Mouse (Mus musculus) left cerebral cortex, postnatal 4 days (tissue): ENCODE measurements around the gene Gm42791. TPM values are rescaled to one million over a fixed set of nuclear protein-coding genes. Genes with fewer than 3 reads are reported as not detected.

Source experiments
- DNase-seq: peaks from one replicate; pipeline ENCODE4 v3.0.0-alpha.2; 2022
- intact Hi-C: fragments of 180-260 bp; cut with DNase I; formaldehyde crosslinking; loops from one replicate; pipeline ENCODE4 v1.15.1; 2025
- total RNA-seq, 2 experiments: library from RNA; stranded (reverse); gene quantifications; 2 replicates each; pipeline ENCODE4 v1.2.3; 2021

The Gm42791 gene
- 10 to 100 TPM in 1 of 2 experiments, 1 to 10 TPM in 1; 9.4 to 16.6 TPM for total RNA-seq

DNA sequence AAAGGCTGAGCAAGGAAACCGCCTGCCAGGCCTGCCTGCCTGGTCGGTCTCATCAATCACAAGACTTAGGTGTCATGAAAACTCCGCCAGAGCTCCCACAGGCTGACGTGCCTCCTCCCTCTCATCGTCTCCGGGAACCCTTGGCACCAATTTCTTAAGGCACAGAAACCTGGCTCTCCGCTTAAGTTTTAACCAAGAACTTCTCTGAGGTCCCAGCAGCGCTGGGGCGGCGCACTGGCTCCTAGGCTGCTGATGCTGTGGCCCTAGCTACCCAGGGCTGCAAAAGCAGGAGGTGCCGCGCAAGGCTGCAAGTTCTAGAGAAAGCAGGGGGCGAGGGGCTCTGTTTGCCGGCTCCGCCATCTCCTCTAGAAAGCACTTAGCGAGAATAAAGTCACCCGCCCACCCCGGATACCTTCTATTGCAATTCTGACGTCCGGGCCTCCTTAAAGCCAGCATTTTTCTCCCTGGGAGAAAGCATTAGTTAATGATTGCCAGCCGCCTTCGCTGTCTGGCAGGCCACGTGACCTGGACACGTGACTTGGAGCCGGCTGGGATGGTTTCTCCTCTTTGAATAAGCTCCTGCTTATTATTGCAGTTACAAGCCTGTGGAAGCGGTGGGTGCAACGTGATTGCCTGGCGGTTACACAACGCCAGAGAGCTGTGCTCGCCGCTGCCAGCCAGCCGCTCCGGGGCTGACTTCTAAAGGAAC is at the start of gene Gm42791:
Gene Gm42791 (minus strand): TSS at position 442 of the 709 bp plus-strand sequence.
- intact Hi-C loops: no loop called here
- peak; percentile 86 for DNase-seq

DNA sequence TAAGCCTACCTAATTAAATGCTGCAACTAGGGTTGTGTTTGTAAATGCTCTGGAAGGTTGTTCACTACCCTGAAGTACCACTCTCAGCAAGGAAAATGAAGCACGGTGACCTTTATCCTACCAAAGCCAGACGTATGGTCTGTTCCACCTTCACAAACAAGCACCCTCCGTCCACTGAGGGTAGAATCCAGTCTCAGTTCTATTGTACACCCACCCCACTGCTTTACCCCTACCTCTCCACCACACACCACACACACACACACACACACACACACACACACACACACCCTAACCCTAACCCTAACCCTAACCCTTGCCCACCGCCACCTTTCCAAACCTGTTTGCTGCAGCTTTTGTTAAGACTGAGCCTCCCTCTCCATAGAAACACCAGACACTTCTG is 49.1 kb upstream of the Gm42791 start:
- intact Hi-C loops: no loop called here
- DNase-seq: no peak

DNA sequence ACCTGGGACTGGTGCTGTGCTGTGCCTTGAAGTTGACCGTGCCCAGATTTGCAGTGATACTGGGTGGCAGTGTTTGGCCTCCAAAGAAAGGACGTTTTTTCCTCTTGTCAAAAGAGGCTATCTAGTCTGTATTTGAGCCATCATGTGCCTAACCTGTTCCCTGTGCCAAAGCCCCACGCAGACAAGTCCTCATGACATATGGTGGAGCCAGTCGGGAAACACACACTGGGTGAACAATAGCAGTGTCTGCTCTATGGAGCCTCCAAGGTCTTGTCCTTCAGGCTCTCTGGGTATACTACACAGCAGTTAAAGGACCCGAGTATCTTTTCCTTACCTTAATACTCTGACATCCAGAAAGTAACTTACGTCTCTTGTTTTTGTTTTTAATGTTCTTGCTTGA is 48.3 kb upstream of the Gm42791 start:
- intact Hi-C loops: no loop called here
- DNase-seq: no peak

DNA sequence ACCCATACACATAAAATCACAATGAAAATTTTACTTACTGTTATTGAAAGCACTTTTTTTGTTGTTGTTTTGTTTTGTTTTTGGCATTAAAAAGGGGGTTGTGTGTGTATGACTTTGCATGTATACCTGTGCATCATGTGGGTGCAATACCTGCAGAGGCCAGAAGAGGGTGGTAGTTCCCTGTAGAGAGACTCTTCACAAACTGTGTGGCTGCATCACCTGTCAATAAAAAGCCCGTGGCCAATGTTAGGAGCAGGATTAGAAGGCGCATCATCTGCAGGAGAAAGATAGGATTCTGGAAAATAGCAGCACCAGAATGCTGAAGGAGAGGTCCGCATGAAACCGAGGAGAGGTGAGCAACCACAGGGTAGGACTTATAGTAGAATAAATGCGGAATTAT is 44.9 kb upstream of the Gm42791 start:
- intact Hi-C loops: no loop called here
- no peak for DNase-seq

DNA sequence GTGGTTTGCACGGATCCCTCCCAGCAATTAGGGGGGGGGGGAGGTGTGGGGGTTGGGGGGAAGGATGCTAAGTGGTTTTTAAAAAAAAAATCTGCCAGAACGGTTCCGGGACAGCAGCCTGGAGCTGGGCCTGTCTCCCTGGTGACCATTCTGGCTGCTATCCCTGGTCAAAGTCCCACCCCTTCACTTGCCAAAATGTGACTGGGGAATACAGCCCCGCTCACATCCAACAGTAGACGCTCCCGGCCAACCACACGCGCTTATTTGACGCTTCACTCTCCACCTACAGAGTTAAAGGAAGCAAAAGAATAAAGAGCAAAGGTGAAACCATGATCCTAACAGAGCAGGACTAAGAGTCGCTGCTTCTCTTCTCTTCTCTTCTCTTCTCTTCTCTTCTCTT is 42.8 kb upstream of the Gm42791 start:
- intact Hi-C loops: no loop called here
- peak; percentile 64 for DNase-seq

DNA sequence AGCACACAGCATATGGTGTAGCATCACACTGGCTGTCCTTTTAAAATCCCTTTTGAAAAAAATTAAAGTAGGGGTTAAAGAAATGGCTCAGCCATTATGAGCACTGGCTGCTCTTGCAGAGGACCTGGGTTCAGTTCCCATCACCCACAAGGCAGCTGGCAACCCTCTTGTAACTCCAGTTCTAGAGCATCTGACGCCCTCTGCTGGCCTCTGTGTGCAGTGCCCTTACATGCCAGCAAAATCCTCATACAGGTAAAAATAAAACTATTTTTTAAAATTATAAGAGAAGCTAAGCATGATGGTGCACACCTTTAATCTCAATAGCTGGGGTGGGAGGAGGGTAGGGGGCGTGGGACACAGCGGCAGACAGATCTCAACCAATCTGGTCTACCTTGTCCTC is 42.0 kb upstream of the Gm42791 start:
- DNase-seq: no peak
- intact Hi-C loops: no loop called here

DNA sequence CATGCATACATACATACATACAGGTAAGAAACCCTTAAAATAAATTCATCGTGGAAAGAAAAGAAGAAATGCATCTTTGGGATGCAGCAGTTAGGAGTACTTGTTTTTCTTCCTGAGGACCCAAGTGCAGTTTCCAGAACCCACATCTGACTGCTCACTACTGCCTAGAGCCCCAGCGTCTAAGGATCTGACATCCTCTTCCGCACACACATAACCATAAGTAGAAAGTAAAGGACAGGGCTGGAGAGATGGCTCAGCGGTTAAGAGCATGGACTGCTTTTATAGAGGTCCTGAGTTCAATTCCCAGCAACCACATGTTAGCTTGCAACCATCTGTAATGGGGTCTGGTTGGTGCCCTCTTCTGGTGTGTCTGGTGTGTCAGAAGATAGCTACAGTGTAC is 37.5 kb upstream of the Gm42791 start:
- no peak for DNase-seq
- intact Hi-C loops: no loop called here

DNA sequence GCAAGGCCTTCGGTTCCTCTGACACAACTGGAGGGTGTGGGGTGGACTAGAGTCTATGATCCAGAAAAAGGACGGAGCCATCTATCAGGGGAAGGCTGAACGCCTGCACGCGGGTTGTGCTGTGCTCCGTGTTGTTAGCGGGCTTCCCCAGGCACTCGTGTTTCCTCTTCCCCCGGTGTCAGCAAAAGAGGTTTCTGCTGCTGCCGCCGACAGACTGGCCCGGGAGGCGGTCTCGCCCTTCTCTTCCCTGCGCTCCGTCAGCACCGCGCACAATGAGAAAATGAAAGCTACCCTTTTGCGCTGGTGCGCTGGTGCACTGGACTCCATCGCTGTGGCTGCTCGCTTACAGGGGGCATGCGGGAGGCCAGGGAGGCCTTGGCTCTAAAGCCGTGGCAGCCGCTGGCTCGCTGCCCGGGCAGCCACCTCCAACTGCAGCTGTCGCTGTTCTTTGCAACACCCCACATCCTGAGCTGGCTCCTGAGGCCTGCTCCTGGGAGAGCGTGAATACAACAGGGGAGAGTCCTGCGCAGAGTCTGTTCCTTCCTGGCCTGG is 36.3 kb upstream of the Gm42791 start:
- intact Hi-C loops: no loop called here

DNA sequence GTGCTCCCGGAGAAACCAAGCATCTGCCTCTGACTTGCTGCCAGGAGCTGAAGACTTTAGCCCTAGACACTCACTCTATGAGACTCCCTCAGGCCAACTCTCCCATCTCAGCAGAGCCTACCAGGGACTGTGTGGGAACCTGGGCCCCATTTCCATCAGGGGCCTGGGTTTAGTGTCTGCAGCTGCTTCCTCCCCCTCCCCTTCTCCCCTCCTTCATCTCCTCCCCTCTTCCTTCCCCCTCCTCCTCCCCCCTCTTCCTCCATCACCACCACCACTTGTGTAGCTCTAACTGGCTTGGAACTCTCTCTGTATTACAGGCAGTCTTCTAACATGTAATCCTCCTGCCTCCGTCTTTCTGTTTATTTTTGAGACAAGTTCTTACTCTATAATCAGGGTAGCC is 35.2 kb upstream of the Gm42791 start:
- no peak for DNase-seq
- intact Hi-C loops: no loop called here

More for the DNA sequence above, 36.3 kb upstream of the Gm42791 start:
- peak; percentile 86 for DNase-seq

DNA sequence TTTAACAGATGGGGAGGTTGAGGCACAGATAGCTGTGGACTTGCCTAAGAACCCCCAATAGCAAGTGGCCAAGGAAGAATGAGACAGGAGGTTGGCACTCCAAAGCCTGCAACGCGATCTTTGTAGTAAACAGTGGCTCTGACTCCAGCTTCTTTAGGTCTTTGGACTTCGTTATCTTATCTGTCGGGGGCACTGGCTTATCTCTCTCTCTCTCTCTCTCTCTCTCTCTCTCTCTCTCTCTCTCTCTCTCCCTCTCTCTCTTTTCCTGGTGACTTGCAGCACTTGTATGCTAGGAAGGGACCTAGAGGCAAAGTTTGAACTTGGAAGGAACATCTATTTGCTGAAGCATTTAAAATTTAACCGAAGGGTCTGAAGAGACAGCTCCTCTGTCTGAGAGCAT is 33.4 kb upstream of the Gm42791 start:
- DNase-seq: no peak
- intact Hi-C loops: loop anchor here (10.0 kb wide), 1 partner anchor 194 kb away; no protein-coding TSS in a partner anchor

DNA sequence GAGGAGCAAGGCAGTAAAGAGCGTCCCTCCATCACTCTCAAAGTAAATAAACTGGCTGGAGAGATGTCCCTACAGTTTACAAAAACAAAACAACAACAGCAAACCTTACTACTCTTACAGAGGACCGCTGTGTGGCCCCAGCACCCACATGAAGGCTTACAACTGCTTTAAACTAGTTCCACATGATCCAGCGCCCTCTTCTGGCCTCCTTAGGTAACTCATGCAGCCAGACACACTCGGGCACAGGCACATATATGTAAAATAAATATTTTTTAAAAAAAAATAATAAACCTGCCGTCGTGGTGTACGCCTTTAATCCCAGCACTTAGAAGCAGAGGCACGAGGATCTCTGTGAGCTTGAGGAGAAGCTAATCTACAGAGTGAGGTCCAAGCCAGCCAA is 32.4 kb upstream of the Gm42791 start:
- no peak for DNase-seq
- intact Hi-C loops: loop anchor here (10.0 kb wide), 1 partner anchor 193 kb away; no protein-coding TSS in a partner anchor

DNA sequence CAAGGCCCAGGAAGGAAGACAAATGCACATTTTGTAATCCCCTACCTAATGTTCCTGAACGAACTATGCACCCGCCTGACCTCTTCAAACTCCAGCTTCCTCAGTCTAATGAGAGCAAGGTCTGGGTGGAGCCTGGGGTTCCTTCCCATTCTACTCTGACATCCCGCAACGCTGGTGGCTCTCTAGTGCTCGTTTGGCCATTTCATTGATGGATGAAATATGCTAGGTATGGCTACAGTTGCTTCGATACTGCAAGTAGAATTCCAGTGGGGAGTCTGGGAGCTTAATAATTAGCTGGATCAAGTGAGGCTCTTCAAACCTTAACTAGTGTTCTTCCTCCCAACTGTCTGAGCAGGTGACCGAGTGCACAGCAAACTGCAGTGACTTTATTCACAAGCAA is 26.2 kb upstream of the Gm42791 start:
- intact Hi-C loops: loop anchor here (10.0 kb wide), 1 partner anchor 186 kb away; no protein-coding TSS in a partner anchor
- DNase-seq: no peak

DNA sequence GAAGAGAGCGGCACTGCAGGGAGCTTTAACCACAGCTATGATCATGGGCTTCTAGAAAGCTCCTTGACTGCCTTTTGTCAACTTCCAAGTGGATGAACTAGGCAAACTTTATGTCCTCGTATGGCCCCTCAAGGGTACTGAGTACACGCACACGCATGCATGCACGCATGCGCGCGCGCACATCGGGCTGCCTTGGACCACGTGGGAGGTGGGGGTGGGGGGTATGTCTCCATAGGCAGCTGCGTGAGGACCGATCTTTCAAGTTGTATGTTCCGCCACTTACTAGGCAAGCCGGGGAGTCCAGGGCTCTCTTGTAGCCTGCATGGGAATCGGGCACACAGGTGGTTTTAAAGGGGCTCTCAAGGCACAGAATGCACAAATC is 25.7 kb upstream of the Gm42791 start:
- DNase-seq: no peak
- intact Hi-C loops: loop anchor here (10.0 kb wide), 1 partner anchor 186 kb away; no protein-coding TSS in a partner anchor

DNA sequence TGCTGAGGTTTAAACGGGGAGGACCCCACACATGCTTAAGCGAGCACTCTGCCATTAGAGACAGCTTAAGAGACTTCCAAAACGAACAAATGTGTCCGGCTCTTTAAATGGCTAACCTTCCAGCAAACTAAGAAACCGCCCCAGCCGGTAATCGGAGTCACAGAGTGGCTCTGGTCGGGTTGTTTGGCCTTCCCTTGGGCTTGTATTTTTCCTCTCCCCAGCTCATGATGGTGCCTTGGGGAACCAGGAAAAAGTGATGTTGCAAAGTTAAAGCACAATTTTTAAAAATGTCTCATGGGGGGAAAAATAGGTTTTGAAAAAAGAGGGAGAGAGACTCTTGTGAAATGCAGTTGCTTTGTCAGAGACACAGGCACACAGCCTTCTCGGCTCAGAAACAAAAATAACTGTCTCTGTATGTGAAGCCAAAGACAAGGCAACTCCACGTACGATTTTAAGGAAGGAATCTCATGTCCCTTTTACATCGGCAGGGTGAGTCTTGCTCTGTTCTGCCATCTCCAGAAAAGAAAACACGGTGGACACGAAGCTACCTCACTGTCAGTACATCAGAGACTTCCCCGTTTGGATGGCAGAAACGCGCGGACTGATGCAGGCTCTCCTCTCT is 25.2 kb upstream of the Gm42791 start:
- intact Hi-C loops: loop anchor here (10.0 kb wide), 1 partner anchor 185 kb away; no protein-coding TSS in a partner anchor
- no peak for DNase-seq

DNA sequence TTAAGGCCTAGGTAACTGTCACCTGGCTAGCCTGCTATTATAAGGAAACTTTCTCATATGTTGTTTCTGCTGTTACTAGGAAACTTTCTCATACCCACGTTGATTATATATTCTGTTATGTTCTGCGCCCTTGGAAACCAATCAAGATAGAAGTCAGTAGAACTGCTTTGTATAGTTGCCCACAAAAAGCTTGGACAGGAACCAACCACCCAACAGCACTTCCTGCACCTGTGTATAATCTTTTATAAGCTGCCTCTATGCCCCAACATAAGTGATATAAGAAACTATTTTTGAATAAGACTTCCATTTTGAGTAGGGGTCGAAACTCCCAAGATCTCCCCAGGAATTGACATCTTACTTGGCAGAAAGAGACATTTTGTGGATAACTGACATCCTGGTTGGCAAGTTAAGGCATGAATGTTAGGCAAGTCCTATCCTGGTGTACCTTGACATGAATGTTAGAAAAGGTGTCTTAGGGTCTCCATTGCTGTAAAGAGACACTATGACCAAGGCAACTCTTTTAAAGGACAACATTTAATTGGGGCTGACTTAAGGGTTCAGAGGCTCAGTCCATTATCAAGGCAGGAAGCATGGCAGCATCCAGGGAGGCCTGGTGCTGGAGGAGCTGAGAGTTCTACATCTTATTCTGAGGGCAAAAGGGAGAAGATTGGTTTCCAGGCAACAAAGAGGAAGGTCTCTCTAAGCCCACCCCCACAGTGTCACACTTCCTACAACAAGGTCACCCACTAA is 22.9 kb upstream of the Gm42791 start:
- intact Hi-C loops: no loop called here
- DNase-seq: no peak

DNA sequence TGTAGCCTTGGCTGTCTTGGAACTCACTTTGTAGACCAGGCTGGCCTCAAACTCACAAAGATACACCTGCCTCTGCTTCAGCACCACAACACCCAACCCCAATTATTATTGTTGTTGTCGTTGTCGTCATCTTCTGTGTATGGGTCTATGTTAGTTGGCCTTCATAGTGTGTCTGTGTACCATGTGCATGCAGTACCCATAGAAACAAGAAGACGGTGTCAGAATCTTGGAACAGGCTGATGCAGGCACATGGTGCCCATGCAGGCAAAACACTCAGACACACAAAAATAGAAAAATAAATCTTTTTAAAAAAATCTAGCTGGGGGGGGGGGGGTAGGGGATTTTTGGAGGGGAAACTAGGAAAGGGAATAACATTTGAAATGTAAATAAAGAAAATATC is 22.2 kb upstream of the Gm42791 start:
- DNase-seq: no peak
- intact Hi-C loops: no loop called here

DNA sequence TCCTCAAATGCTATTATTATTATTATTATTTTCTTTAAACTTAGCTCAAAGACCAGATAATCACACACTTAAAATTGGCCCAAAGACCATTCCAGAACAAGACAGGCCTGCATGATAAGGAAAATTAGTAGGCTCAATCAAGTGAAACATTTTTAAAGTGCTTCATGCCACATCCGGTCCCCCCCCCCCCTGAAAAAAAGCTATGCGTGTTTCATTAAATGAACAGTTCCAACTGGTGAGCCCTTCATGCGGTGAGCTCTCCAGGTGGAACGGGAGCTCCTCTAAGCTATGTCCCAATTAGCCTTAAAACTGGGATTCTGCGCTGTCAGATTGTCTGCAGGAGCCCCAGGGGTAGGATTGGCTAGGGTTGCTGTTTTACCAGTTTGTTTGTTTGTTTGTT is 21.3 kb upstream of the Gm42791 start:
- intact Hi-C loops: no loop called here
- DNase-seq: no peak

DNA sequence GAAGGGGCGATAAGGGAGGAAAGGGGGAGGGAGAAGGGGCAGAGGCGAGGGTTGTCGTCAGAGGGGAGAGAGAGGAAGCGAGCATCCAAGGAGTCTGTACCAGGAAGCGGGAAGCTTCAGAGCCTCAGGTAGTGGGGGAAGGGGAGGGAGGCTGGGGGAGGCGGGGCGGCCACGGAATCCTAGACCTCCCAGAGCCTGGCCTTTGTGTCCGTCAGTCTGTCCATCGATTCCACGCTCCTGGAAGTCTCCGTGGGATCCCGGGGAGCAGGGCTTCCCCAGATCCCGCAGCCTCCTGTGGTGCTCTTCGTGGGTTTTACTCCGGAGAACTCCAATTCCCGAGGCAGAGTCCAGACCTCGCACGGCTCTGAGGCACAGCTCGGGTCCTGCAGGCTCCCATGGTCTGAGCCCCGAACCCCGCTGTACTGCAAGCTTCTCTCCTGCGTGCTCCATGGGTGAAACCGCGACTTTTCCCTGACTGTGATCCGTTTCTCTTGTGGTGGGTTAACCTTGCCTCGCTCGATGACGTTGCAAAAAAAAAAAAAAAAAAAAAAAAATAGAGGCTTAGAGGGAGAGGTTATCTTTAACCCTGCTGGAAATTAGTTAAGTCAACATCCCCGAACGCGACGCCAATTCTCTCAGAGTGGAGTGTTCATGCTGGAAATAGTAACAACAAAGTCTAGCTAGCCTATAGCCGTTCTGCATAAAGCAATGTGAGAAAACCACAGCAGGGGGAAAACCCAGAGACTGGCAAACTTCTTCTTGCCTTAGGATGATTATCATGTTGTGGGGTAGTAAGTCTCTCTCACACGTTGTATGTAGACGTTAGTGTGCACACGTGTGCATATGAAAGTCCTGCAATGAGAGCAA is 20.6 kb upstream of the Gm42791 start:
- intact Hi-C loops: no loop called here
- no peak for DNase-seq

DNA sequence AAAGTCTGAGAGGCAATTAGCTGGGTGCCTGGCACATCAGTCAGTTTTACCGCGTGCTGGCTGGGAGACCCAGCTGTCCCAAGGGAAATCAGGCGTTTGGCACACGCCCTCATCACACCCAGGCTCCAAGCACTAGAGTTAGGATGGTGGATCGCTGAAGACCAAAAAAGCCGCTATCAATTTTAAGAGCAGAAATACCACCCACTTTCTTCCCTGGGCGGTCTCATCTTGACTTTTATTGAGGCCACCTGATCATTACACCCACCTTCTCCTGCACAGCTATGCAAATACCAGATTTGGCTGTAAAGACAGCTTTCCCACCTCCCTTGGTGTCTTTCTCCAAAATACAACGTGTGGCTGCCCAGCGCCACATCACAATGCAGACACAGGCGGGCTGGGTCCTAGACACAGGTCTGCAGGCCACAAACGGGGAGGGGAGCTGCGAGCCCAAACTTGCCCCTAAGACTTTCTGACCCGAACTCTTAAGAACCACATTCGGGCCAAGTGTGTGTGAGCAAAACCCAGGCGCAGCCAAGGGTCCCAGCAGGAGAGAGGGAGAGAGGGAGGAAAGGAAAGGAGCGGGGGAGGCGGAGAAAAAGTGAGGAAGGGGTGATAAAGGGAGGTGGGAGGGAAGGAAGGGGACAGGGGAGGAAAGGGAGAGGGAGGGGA is 19.8 kb upstream of the Gm42791 start:
- intact Hi-C loops: no loop called here
- no peak for DNase-seq
